Mouse (Mus musculus) intestine, embryonic 16.5 days (tissue): ENCODE measurements around the gene Chsy1. TPM values are rescaled to one million over a fixed set of nuclear protein-coding genes. Genes with fewer than 3 reads are reported as not detected.

Source experiments
- ATAC-seq: fragments of 200-750 bp; cut with Nextera tagmentation; 2 replicates; pipeline ENCODE4 v1.8.0; 2017; ENCODE audit warnings: moderate TSS enrichment, moderate library complexity
- H3K27ac ChIP-seq: fragments of 300-500 bp; sonication (generic); 2 replicates; pipeline ENCODE4 v1.5.1; 2014; ENCODE audit warnings: mild to moderate bottlenecking, low read length
- H3K27me3 ChIP-seq: fragments of 300-500 bp; sonication (generic); replicated peaks from 2 replicates; pipeline ENCODE4 v1.6.1; 2014; ENCODE audit warnings: low read length, control low read depth, mixed read lengths; ENCODE audit not compliant: control insufficient read depth, insufficient read depth
- H3K36me3 ChIP-seq: fragments of 300-500 bp; sonication (generic); 2 replicates; pipeline ENCODE4 v1.6.1; 2014; ENCODE audit warnings: low read length, control low read depth; ENCODE audit not compliant: control insufficient read depth, insufficient read depth
- H3K4me1 ChIP-seq: fragments of 300-500 bp; sonication (generic); 2 replicates; pipeline ENCODE4 v1.6.1; 2014; ENCODE audit warnings: low read length, control low read depth, mixed read lengths; ENCODE audit not compliant: control insufficient read depth, insufficient read depth
- H3K4me2 ChIP-seq: fragments of 300-500 bp; sonication (generic); 2 replicates; pipeline ENCODE4 v1.6.1; 2014; ENCODE audit warnings: low read depth, low read length, control low read depth
- H3K4me3 ChIP-seq: fragments of 300-500 bp; sonication (generic); 2 replicates; pipeline ENCODE4 v1.5.1; 2014; ENCODE audit warnings: mild to moderate bottlenecking, low read length
- H3K9ac ChIP-seq: fragments of 300-500 bp; sonication (generic); 2 replicates; pipeline ENCODE4 v1.6.1; 2014; ENCODE audit warnings: low read depth, low read length
- H3K9me3 ChIP-seq: fragments of 300-500 bp; sonication (generic); 2 replicates; pipeline ENCODE4 v1.6.1; 2016; ENCODE audit warnings: low read length, control low read depth; ENCODE audit not compliant: control insufficient read depth
- WGBS: fragments of 180-500 bp; shearing (Covaris S2); extraction: QIAGEN DNeasy Blood & Tissue Kit; methylation state at CpG from one replicate; pipeline ENCODE4 v1.1.7; 2014; 5-methylcytosine and 5-hydroxymethylcytosine counted together
- polyA plus RNA-seq: library from polyadenylated mRNA; unstranded; fragments of >200 nt; fragmentation: Nextera tagmentation; extraction: Ambion mirVana; gene quantifications from 2 replicates; pipeline ENCODE4 v1.2.1, GENCODE M21; 2015

The Chsy1 gene
- polyA plus RNA-seq, 1 experiment from 2014 or later, result 7.0 TPM

GRCm38 (mm10) chr7:66142514-66142913 lies 33.2 kb downstream of the Chsy1 start:
- ATAC-seq, result no peak
- H3K9me3 ChIP-seq, result no peaks in the 10 kb centered on the region
- 82% methylated on average over 7 of the region's 7 CpGs for WGBS
- no peaks in the 10 kb centered on the region for H3K27me3 ChIP-seq
- no peak overlapping the region for H3K27ac ChIP-seq
- H3K4me1 ChIP-seq, result peaks cover 15% of the 10 kb centered on the region
- H3K9ac ChIP-seq, result no peak overlapping the region
- no peak overlapping the region for H3K4me2 ChIP-seq
- H3K36me3 ChIP-seq, result no peaks in the 10 kb centered on the region
- no peak overlapping the region for H3K4me3 ChIP-seq

- H3K4me1 ChIP-seq, result peaks cover 14% of the 10 kb centered on the region
- no peak overlapping the region for H3K4me3 ChIP-seq
- no peaks in the 10 kb centered on the region for H3K36me3 ChIP-seq
- no peaks in the 10 kb centered on the region for H3K9me3 ChIP-seq
- WGBS, result 95% methylated on average over 2 of the region's 2 CpGs
- no peak for ATAC-seq
- H3K27ac ChIP-seq, result no peak overlapping the region
- no peak overlapping the region for H3K9ac ChIP-seq
- no peak overlapping the region for H3K4me2 ChIP-seq
- H3K27me3 ChIP-seq, result no peaks in the 10 kb centered on the region
These were observed 35.2 kb downstream of the Chsy1 start for GRCm38 (mm10) chr7:66144543-66144942.

- WGBS, result 96% methylated on average over 1 of the region's 1 CpGs
- Histone ChIP-seq H3K27me3 (no peaks in the 10 kb centered on the region), H3K4me1 (no peaks in the 10 kb centered on the region), H3K9me3 (no peaks in the 10 kb centered on the region), H3K4me3 (no peak overlapping the region), H3K36me3 (no peaks in the 10 kb centered on the region), H3K4me2 (no peak overlapping the region), H3K27ac (no peak overlapping the region), H3K9ac (no peak overlapping the region)
- ATAC-seq, result no peak
These were observed 37.8 kb downstream of the Chsy1 start for GRCm38 (mm10) chr7:66147156-66147555.

GRCm38 (mm10) chr7:66147816-66148215 lies 38.5 kb downstream of the Chsy1 start:
- no peak for ATAC-seq
- 98% methylated on average over 3 of the region's 3 CpGs for WGBS
- H3K4me1 ChIP-seq, result no peaks in the 10 kb centered on the region
- H3K27ac ChIP-seq, result no peak overlapping the region
- H3K4me2 ChIP-seq, result no peak overlapping the region
- H3K36me3 ChIP-seq, result no peaks in the 10 kb centered on the region; the same call in 1 of the 2 replicates
- H3K27me3 ChIP-seq, result no peaks in the 10 kb centered on the region
- H3K4me3 ChIP-seq, result no peak overlapping the region
- H3K9me3 ChIP-seq, result no peaks in the 10 kb centered on the region
- H3K9ac ChIP-seq, result no peak overlapping the region

- 76% methylated on average over 8 of the region's 8 CpGs for WGBS
- no peak for ATAC-seq
These were observed 40.2 kb downstream of the Chsy1 start for GRCm38 (mm10) chr7:66149506-66149905.

GRCm38 (mm10) chr7:66150411-66150810 lies 41.1 kb downstream of the Chsy1 start:
- no peak for ATAC-seq
- Histone ChIP-seq H3K4me1 (no peaks in the 10 kb centered on the region), H3K9ac (no peak overlapping the region), H3K36me3 (no peaks in the 10 kb centered on the region; the same call in 1 of the 2 replicates), H3K4me3 (no peak overlapping the region), H3K27me3 (no peaks in the 10 kb centered on the region), H3K9me3 (no peaks in the 10 kb centered on the region), H3K27ac (no peak overlapping the region), H3K4me2 (no peak overlapping the region)
- 77% methylated on average over 3 of the region's 3 CpGs for WGBS

More at GRCm38 (mm10) chr7:66149506-66149905, 40.2 kb downstream of the Chsy1 start:
- Histone ChIP-seq H3K4me3 (no peak overlapping the region), H3K9ac (no peak overlapping the region), H3K36me3 (no peaks in the 10 kb centered on the region; the same call in 1 of the 2 replicates), H3K9me3 (no peaks in the 10 kb centered on the region), H3K27ac (no peak overlapping the region), H3K27me3 (no peaks in the 10 kb centered on the region), H3K4me1 (no peaks in the 10 kb centered on the region), H3K4me2 (no peak overlapping the region)

GRCm38 (mm10) chr7:66157413-66157812 lies 48.1 kb downstream of the Chsy1 start:
- no peaks in the 10 kb centered on the region for H3K27me3 ChIP-seq
- 68% methylated on average over 9 of the region's 9 CpGs for WGBS
- no peak overlapping the region for H3K4me3 ChIP-seq
- ATAC-seq, result no peak
- peaks cover 6% of the 10 kb centered on the region for H3K4me1 ChIP-seq
- no peak overlapping the region for H3K4me2 ChIP-seq
- H3K36me3 ChIP-seq, result no peaks in the 10 kb centered on the region; the same call in 1 of the 2 replicates
- H3K9ac ChIP-seq, result no peak overlapping the region
- H3K9me3 ChIP-seq, result no peaks in the 10 kb centered on the region
- no peak overlapping the region for H3K27ac ChIP-seq

- H3K9me3 ChIP-seq, result no peaks in the 10 kb centered on the region
- H3K4me2 ChIP-seq, result no peak overlapping the region
- peaks cover 6% of the 10 kb centered on the region for H3K4me1 ChIP-seq
- no peak for ATAC-seq
- 83% methylated on average over 4 of the region's 4 CpGs for WGBS
- no peaks in the 10 kb centered on the region for H3K27me3 ChIP-seq
- H3K4me3 ChIP-seq, result no peak overlapping the region
- no peak overlapping the region for H3K27ac ChIP-seq
- H3K9ac ChIP-seq, result no peak overlapping the region
- H3K36me3 ChIP-seq, result no peaks in the 10 kb centered on the region; the same call in 1 of the 2 replicates
These were observed 48.6 kb downstream of the Chsy1 start for GRCm38 (mm10) chr7:66157861-66158415.

- no peak overlapping the region for H3K27ac ChIP-seq
- ATAC-seq, result no peak
- no peak overlapping the region for H3K4me3 ChIP-seq
- H3K4me1 ChIP-seq, result peaks cover 9% of the 10 kb centered on the region
- no peaks in the 10 kb centered on the region for H3K36me3 ChIP-seq
- 81% methylated on average over 9 of the region's 9 CpGs for WGBS
- no peaks in the 10 kb centered on the region for H3K27me3 ChIP-seq
- no peak overlapping the region for H3K9ac ChIP-seq
- no peak overlapping the region for H3K4me2 ChIP-seq
- no peaks in the 10 kb centered on the region for H3K9me3 ChIP-seq
These were observed 49.4 kb downstream of the Chsy1 start for GRCm38 (mm10) chr7:66158616-66159129.

GRCm38 (mm10) chr7:66159961-66160360 lies 50.6 kb downstream of the Chsy1 start:
- Histone ChIP-seq H3K36me3 (no peaks in the 10 kb centered on the region), H3K9me3 (no peaks in the 10 kb centered on the region), H3K9ac (no peak overlapping the region), H3K27ac (no peak overlapping the region), H3K27me3 (no peaks in the 10 kb centered on the region), H3K4me3 (no peak overlapping the region), H3K4me2 (no peak overlapping the region), H3K4me1 (peaks cover 9% of the 10 kb centered on the region)
- ATAC-seq, result no peak
- WGBS, result 73% methylated on average over 5 of the region's 5 CpGs
